Mouse (Mus musculus): ENCODE results near the gene Vmn2r21.
"Not testable (repeated sequence)": the region's sequence is repeated elsewhere in the genome, so short reads cannot be mapped to it uniquely, and the experiment has no call there.

Gene Vmn2r21

DNA sequence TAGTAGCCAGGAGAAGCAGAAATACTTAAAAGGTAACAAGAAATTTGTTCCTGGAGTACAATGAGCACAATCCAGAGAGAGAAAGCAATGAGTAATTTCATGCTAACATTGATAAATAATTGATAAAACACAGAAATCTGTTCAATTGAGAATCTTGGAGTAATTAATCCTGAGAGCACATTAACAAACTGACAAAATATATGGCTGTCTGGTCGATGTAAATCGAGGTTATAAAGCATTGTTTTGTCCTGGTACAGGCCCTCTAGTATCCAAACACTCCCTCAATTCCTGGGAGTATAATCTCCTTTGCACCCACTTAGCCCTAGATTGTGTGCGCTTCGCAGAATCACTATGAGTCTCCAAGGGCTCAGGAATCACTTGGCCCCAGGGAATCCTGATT, at the start of gene Vmn2r21:
TSS of gene Vmn2r21 (minus strand) at position 101 of the 400 bp plus-strand sequence.
- not testable (repeated sequence) for DNase-seq

DNA sequence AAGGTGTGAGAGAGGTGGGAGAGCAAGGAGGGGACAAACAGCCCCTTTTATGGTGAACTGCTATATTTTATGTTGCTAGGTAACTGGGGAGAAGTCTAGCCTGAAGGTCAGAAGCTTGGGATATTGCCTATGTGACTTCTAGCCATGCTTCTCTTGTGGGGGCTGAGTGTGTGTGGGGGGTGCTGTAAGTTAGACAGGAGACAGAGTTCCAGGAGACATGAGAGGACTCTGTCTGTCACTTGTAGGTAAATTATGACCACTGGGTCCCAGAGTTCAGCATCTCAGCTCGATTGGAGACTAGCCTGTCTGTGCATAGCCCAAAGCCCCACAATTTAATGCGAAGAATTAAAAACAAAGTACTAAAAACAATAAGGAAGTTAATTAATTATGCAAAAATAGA, 41.5 kb upstream of the Vmn2r21 start:
- not testable (repeated sequence) for DNase-seq

DNA sequence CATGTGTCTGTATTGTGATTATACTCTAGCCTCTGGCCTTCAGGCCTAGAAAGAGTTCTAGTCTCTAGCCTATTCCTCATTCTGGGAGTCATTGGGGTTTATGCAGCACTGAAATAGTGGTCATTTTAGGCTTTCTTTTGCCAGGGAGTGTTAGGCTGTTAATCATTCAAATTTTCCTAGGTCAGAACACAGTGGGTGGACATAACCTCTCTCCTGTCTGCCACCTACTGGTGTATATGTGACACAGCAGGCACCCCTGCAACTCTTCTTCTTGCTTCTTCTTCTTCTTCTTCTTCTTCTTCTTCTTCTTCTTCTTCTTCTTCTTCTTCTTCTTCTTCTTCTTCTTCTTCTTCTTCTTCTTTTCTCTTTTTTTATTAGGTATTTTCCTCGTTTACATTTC, 6.5 kb upstream of the Vmn2r21 start:
- DNase-seq = not testable (repeated sequence)

DNA sequence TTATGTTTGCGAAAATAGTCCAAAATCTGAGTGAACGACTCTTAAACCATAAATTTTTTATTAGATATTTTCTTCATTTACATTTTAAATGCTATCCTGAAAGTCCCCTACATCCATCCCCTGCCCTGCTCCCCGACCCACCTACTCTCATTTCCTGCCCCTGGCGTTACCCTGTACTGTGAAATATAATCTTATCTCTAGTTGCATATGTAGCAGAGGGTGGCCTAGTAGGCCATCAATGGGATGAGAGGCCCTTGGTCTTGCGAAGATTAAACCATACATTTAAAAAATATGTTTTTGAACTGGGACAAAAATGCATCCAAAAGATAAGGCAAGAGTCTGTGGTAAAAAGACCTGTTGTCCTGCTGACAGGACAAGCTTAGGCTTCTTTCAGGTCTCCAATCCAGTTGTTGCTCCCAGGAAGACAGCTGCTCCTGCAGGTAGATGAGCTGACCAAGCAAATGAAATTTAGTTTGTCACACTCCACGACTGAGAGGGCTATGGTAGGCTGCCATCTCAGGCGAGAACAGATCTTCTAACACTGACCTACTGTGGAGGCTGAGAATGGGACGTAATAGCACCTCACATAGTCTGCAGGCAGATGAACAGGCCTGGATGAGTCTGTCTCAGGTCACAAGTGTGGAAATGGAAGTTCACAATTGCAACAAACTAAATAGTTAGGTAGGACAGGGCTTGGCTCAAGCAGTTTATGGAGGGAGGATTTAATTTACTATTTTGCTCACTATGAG, 10.8 kb downstream of the Vmn2r21 start:
- not testable (repeated sequence) for DNase-seq

DNA sequence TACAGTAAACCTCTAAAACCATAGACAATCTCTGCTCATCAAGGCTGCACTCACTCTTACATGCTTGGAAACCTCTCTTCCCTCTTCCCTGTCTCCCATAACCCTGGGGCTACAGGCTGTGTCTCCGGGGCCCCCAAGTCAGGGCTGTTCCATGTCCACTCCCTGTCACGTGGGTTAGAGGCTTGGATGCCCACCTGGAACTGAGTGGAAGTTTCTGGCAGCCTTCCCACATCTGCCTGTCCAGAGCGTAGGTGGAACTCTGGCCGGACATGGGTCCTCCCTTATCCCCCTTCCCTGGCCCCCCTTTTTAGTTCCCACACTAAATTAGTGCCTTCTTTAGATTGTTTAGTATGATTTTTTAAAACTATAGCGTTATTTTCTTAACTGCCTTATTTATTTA, 60.2 kb downstream of the Vmn2r21 start:
- DNase-seq = not testable (repeated sequence)

DNA sequence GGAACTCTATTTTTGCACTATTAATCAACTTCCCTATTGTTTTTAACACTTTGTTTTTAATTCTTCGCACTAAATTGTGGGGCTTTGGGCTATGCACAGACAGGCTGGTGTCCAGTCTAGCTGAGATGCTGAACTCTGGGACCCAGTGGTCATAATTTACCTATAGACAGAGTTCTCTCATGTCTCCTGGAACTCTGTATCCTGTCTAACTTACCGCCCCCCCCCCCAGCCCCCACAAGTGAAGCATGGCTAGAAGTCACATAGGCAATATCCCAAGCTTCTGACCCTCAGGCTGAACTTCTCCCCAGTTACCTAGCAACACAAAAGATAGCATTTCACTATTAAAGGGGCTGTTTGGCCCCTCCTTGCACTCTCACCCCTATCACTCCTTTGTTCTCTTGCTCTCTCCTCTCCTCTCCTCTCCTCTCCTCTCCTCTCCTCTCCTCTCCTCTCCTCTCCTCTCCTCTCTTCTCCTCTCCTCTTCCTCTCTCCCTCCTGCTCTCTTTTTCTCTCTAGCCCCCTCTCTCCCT, 60.7 kb downstream of the Vmn2r21 start:
- DNase-seq = not testable (repeated sequence)

DNA sequence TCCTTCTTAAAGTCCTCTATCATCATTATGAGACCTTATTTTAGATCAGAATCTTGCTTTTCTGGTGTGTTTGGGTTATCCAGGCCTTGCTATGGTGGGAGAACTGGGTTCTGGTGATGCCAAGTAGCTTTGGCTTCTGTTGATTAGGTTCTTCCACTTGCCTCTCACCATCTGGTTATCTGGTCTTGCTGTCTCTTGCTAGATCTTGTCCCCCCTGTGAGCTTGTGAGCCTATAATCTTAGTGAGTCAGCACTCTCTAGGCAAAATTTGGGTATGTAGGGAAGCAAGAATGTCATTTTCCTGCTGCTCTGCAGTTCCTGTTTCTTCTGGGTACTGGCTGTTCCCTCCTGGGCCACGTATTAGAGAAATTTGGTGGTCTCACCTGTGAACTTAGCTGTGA, 64.6 kb downstream of the Vmn2r21 start:
- not testable (repeated sequence) for DNase-seq
